Mouse (Mus musculus) adrenal gland, postnatal 4 days (tissue): ENCODE data around the gene Kcnq1. TPM values are rescaled to one million over a fixed set of nuclear protein-coding genes. Genes with fewer than 3 reads are reported as not detected.

Source experiments
- DNase-seq, 2 experiments: peaks; one replicate each; pipeline ENCODE4 v3.0.0; 2021 to 2022; ENCODE audit warnings: low spot score in 2 of 2, mixed read lengths in 2 of 2
- total RNA-seq, 2 experiments: library from RNA; stranded (reverse); gene quantifications; 2 replicates each; pipeline ENCODE4 v1.2.3; 2021

Gene Kcnq1
- total RNA-seq, 2 experiments from 2014 or later: 3.4 to 5.6 TPM

- DNase-seq: no peak
Measured at GRCm38 (mm10) chr7:143408615-143409021, 302.5 kb downstream of the Kcnq1 start.

- no peak for DNase-seq
Measured at GRCm38 (mm10) chr7:143412606-143413005, 306.4 kb downstream of the Kcnq1 start.

GRCm38 (mm10) chr7:143415070-143415469 is 308.9 kb downstream of the Kcnq1 start:
- DNase-seq: no peak

DNA sequence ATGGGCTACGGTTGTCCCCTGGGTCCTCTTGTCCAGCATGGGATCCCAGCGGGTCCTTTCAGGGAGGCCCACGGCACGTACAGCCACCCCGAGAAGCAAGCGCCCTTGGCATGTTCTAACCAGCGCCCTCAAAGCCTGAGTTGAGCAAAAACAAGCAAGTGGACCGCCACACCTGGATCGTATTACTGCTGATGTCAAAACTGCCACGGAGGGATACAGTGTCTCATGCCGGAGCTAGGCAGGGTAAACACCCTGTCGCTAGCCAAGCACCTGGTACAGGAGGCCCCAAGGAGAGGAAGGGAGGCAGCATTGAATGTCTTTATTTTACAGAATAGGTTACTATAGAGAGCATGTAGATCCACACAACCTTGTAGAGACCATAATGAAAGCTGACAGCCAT is 310.2 kb downstream of the Kcnq1 start:
- DNase-seq: no peak

DNA sequence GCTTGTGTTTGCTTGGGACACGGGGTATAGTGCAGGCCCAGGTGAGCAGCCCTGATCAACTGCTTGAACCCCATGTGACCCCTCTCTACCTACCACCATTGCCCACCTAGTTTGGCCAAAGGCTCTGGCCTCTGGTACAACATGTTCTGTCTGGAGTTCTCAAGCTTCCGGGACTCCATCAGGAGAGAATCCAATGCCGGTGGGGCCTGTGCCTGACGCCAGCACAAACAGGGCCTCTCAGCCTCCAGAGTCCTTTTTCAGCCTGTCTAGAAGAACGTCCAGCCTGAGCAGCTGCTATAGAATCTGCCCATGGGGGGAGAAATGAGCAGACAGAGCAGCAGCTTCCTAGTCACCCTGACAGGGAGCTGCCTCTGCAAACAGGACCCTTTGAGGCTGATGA is 311.7 kb downstream of the Kcnq1 start:
- no peak for DNase-seq

- DNase-seq: no peak
Measured at GRCm38 (mm10) chr7:143419585-143420160, 313.5 kb downstream of the Kcnq1 start.

GRCm38 (mm10) chr7:143428142-143428813 is 322.1 kb downstream of the Kcnq1 start:
- no peak for DNase-seq

- DNase-seq: no peak
Measured at GRCm38 (mm10) chr7:143428814-143429499, 322.8 kb downstream of the Kcnq1 start.

DNA sequence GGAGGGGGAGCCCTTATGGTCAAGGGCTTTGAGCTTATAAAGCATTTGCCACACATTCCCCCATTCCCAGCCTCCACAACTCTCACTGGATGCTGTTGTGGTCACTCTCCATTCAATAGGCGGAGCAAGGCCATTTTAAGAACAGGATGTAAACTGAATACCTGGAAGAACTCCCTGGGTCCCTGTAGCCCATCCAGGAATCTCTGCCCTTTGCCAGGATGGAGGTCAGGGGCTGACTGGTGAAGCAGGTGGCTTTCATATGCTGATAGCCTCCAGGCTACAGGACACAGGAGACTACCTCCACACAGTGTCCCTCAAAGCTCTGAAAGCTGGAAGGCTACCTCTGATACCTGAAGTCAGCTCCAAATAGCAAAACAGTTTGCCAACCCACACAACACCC is 326.5 kb downstream of the Kcnq1 start:
- DNase-seq: no peak

DNA sequence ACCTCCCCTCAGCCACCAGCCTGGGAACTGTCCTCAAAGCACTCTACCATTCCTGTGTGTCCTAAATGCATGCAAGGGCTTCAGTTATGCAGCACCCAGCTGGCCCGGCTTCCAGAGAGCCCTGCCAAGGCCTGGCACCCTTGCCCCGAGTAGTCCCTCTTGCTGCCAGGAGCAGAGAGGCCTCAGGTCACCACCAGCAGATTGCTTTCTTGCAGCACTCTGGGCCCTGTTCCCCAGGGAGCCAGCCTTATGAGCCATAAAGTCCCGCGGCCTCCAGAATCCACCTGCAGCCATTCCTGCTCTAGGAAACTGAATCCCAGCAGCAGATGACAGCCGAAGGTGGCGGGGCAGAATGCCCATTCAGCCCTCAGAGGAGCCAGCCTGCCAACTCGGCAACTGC is 327.2 kb downstream of the Kcnq1 start:
- DNase-seq: no peak

DNA sequence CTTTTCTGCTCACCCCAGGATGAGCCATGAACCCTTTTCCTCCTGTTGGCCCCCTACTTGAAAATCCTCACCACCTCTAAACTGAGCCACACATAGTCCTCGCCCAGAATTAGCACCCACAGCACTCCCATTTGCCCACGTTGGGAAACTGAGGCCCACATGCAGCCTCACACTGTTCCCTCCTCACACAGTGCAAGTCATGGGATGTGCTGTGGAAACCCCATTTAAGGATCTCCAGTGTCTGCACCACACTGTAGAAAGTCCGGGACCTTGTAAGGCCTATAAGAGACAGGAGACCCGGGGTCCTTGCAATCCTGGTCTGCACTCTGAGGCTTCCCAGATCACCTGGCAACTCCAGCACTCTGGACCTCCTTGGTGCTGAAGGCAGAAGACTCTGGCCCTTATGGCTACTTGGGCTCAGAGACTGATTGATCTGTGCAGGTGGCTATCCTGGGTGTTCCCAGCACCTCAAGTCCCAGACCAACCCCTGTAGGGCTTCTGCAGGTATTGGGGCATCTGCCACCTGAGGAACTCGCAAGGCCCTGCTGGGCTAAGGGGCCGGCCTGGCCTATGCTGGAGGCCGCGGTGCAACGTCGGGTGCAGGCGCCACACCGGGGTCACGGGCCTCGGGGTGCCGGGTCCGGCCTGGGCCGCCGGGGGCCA is 331.2 kb downstream of the Kcnq1 start:
- no peak for DNase-seq

DNA sequence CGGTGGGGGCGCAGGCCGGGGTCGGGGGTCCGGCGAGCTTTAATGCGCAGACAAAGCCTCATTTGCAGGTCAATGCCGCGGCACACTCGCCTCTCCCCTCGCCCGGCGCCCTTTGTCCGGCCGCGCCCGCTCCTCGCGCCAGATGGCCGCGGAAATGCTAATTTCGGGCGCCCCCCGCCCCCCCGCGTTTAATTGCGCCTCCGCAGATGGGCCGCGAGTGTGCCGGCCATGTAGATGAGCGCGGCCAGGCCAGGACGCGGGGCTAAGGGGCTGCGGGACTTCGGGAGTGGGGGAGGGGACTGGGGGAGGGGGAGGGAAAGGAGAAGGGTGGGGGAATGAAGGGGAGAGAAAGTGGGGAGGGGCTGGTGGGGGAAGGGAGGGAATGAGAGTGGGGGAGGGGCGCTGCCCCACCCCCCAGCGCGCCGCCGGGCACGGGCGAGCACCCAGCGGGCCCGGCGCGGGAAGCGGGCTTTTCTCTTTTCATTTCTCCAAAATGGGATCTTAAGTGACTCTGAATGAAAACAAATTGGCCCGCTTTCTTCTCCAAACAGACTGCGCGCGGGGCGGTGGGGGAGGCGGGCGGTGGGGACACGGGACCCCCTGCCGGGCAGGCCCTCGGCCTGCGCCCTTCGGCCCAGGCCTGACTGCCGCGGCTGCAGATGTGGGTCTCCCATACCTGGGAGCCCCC is 331.9 kb downstream of the Kcnq1 start:
- no peak for DNase-seq

DNA sequence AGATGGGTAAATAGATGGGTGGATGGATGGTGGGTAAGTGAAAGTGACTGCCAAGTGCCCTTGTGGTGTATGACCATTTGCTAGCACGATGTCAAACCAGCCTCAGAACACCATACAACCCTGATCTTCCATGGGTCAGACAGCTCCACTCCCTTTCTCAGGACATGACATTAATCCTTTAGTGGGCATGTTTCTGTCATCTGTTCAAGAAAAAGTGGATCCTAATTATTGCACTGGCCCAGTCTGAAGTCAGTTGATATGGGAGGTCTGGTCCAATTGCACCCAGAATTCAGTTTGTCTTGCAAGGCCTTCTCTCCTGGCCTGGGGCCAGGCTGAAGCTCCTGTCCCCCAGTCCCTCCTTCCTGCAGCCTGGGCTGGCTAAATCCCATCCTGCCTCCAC is 332.8 kb downstream of the Kcnq1 start:
- no peak for DNase-seq

DNA sequence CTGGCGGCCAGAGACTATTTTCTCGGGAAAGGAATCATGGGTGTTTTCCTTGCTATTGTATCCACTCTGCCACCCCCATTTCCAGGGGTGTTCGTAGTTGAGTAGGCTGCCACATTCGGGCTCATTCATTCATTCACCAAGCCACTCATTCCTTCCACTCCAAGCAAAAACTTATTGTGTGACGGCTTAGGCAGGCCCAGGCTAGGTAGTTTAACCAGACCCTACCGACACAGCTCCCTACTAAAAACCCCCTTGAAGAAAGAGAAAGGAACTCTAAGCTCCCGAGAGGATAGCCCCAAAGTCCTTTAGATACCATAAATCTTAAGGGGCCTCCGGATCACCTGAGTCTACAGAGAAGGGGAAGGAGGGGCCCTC is 338.4 kb downstream of the Kcnq1 start:
- no peak for DNase-seq

- DNase-seq: no peak
Measured at GRCm38 (mm10) chr7:143444955-143445648, 338.9 kb downstream of the Kcnq1 start.

DNA sequence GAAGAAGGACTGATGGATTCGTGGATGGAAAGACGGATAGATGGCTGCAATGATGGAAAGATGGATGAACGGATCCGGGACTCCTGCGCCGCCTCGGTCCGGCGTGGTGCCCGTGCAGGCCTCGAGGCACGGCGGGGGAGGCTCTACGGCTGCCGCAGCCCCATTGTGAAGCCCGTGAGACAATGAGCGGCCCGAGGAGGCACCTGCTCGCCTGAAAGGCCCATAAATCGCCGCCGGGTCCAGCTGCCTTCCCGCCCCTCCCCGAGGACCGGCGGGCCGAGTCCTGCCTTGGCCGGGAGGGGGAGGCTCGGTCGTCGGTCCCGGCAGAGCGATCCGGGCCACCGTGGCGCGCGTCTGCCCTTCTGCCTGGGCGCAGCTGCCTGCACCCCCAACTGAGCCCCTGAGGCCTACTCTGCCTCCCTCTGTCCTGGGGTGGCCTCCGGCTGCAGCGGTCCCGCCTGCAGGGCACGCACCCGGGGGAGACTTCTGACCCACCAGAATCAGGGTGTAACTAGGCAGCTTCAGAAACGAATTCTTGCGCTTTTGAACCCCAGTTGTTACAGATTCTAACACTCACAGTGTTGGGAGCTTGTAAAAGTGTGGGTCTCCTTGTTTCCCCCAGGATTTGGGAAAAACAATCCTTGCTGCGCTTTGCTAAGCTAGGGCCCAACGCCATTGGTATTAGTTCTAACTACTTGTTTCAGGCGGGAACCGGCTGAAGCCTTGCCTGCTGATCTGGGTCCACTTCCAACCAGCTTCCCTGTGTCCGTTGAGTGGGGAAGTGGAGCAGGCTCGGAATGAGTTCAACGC is 339.7 kb downstream of the Kcnq1 start:
- DNase-seq: no peak

GRCm38 (mm10) chr7:143447130-143447529 is 341.0 kb downstream of the Kcnq1 start:
- DNase-seq: no peak

GRCm38 (mm10) chr7:143458963-143459331 is 352.8 kb downstream of the Kcnq1 start:
- DNase-seq: no peak

GRCm38 (mm10) chr7:143459332-143460211 is 353.4 kb downstream of the Kcnq1 start:
- no peak for DNase-seq
